14 mouse cellular contexts compared by ENCODE assay signal in genomic region chr4:10919097-10919496, GRCm38 (mm10). TPM values are rescaled to one million over a fixed set of nuclear protein-coding genes. Genes with fewer than 3 reads are reported as not detected.
DNase-seq lines count a peak whose midpoint lies in the region; ATAC-seq and TF ChIP-seq lines count a peak whose summit lies in the region.
"Had no signal": no experiment of that assay in that cellular context is flagged by ENCODE, and none has a peak within 500 bp of the region (broad histone marks: within the 10 kb centered on the region; RNA-seq: fewer than 3 reads in every experiment).

No protein-coding gene starts in this region.

- no peaks in the 10 kb centered on the region for H3K36me3 ChIP-seq in kidney, embryonic 14.5 days (ENCODE audit: control insufficient read depth, insufficient read depth, low read length)
- no peaks in the 10 kb centered on the region for H3K36me3 ChIP-seq in kidney, adult 2 months (ENCODE audit: control insufficient read depth, insufficient read depth, low read length)
- no peaks in the 10 kb centered on the region for H3K36me3 ChIP-seq in thymus, adult 2 months (ENCODE audit: control insufficient read depth, insufficient read depth, low read length)
- no peaks in the 10 kb centered on the region for H3K36me3 ChIP-seq in hindbrain, embryonic 11.5 days (ENCODE audit: control insufficient read depth, insufficient read depth, low read length)
- H3K36me3 ChIP-seq: embryonic facial prominence, embryonic 12.5 days; G1E; neural tube, embryonic 13.5 days had no signal

- no peak for DNase-seq in kidney, adult 2 months
- peak; percentile 38 for DNase-seq in liver
- DNase-seq in thymus, adult 2 months: peak; percentile 41
- DNase-seq in gastrocnemius, postnatal 36 days: no peak
- no peak for DNase-seq in hindbrain, embryonic 11.5 days (ENCODE audit: low spot score)
- no peak for DNase-seq in cerebellum, adult 8-10 months
- DNase-seq: gastrocnemius, postnatal 10 days; kidney, postnatal 4 days had no signal

- H3K9ac ChIP-seq in kidney, embryonic 14.5 days (ENCODE audit: low read depth, low read length): no peak overlapping the region
- no peak overlapping the region for H3K9ac ChIP-seq in hindbrain, embryonic 11.5 days (ENCODE audit: low read depth, low read length)
- H3K9ac ChIP-seq: embryonic facial prominence, embryonic 12.5 days; liver, embryonic 14.5 days; neural tube, embryonic 13.5 days had no signal

- intact Hi-C loops in gastrocnemius, postnatal 36 days (cut with DNase I): no loop called here

- no peak for TF ChIP-seq CTCF in kidney, adult 2 months (conservative IDR thresholded peaks at IDR 0.05; ENCODE audit: insufficient read depth, insufficient read length, low read depth, low read length)
- TF ChIP-seq CTCF in bone marrow, adult 2 months (IDR thresholded peaks at IDR 0.05; ENCODE audit: control insufficient read depth, insufficient read depth, low read length): no peak
- 0 out of 2 replicates have a peak, but pooled peaks have one; percentile 7 for TF ChIP-seq CTCF in thymus, adult 2 months (IDR thresholded peaks at IDR 0.05; ENCODE audit: borderline replicate concordance, control insufficient read depth, extremely low read depth, insufficient read depth, low read length, poor library complexity)

- no peak overlapping the region for H3K4me2 ChIP-seq in kidney, embryonic 14.5 days (replicated peaks; ENCODE audit: low read depth, low read length)
- no peak overlapping the region for H3K4me2 ChIP-seq in hindbrain, embryonic 11.5 days (replicated peaks; ENCODE audit: low read depth, low read length)
- H3K4me2 ChIP-seq: embryonic facial prominence, embryonic 12.5 days; neural tube, embryonic 13.5 days had no signal

- ATAC-seq in kidney, embryonic 14.5 days (ENCODE audit: low FRiP score, low TSS enrichment): 0 out of 2 replicates have a peak, but pooled peaks have one; percentile 6
- no peak for ATAC-seq in hindbrain, embryonic 11.5 days (ENCODE audit: low FRiP score)

- no peak overlapping the region for H3K4me3 ChIP-seq in kidney, embryonic 14.5 days (ENCODE audit: low read length)
- no peak overlapping the region for H3K4me3 ChIP-seq in kidney, adult 2 months (ENCODE audit: insufficient read depth, low read depth, low read length)
- no peak overlapping the region for H3K4me3 ChIP-seq in bone marrow, adult 2 months (replicated peaks; ENCODE audit: control insufficient read depth, low read depth, low read length)
- no peak overlapping the region for H3K4me3 ChIP-seq in thymus, adult 2 months (ENCODE audit: control insufficient read depth, insufficient read depth, low read length)
- no peak overlapping the region for H3K4me3 ChIP-seq in hindbrain, embryonic 11.5 days (ENCODE audit: low read depth, low read length)
- H3K4me3 ChIP-seq: embryonic facial prominence, embryonic 12.5 days; neural tube, embryonic 13.5 days had no signal

- H3K27me3 ChIP-seq in kidney, embryonic 14.5 days (ENCODE audit: control insufficient read depth, insufficient read depth, low read length): no peaks in the 10 kb centered on the region
- no peaks in the 10 kb centered on the region for H3K27me3 ChIP-seq in kidney, adult 2 months (replicated peaks; ENCODE audit: control insufficient read depth, insufficient read depth, low read length)
- H3K27me3 ChIP-seq in thymus, adult 2 months (ENCODE audit: control insufficient read depth, insufficient read depth, low read length): no peaks in the 10 kb centered on the region
- H3K27me3 ChIP-seq in hindbrain, embryonic 11.5 days (ENCODE audit: control insufficient read depth, insufficient read depth, low read length): no peaks in the 10 kb centered on the region
- H3K27me3 ChIP-seq: embryonic facial prominence, embryonic 12.5 days; neural tube, embryonic 13.5 days had no signal

- 54% methylated on average over 5 of the region's 5 CpGs for WGBS in kidney, embryonic 14.5 days
- WGBS in kidney, adult 2 months: 58% methylated on average over 5 of the region's 5 CpGs
- WGBS in bone marrow, adult 2 months: 8% methylated on average over 5 of the region's 5 CpGs
- 13% methylated on average over 5 of the region's 5 CpGs for whole genome bisulfite sequencing in thymus, adult 2 months
- 60% methylated on average over 5 of the region's 5 CpGs for WGBS in hindbrain, embryonic 11.5 days

- H3K9me3 ChIP-seq in kidney, embryonic 14.5 days (ENCODE audit: control insufficient read depth, low read length): no peaks in the 10 kb centered on the region
- no peaks in the 10 kb centered on the region for H3K9me3 ChIP-seq in hindbrain, embryonic 11.5 days (ENCODE audit: control insufficient read depth, low read length)
- H3K9me3 ChIP-seq: embryonic facial prominence, embryonic 12.5 days; neural tube, embryonic 13.5 days had no signal

- no peak for TF ChIP-seq POLR2A in kidney, adult 2 months (IDR thresholded peaks at IDR 0.05; ENCODE audit: low read depth, low read length)
- TF ChIP-seq POLR2A in bone marrow, adult 2 months (IDR thresholded peaks at IDR 0.05; ENCODE audit: borderline replicate concordance, control insufficient read depth, low read depth, low read length): no peak
- TF ChIP-seq POLR2A in thymus, adult 2 months (IDR thresholded peaks at IDR 0.05; ENCODE audit: control insufficient read depth, extremely low read depth, insufficient read depth, low read length, poor library complexity): no peak

- H3K4me1 ChIP-seq in kidney, embryonic 14.5 days (ENCODE audit: control insufficient read depth, insufficient read depth, low read length): no peaks in the 10 kb centered on the region
- peaks cover 14% of the 10 kb centered on the region for H3K4me1 ChIP-seq in kidney, adult 2 months (ENCODE audit: control insufficient read depth, insufficient read depth, low read length)
- peaks cover 11% of the 10 kb centered on the region for H3K4me1 ChIP-seq in bone marrow, adult 2 months (ENCODE audit: control insufficient read depth, insufficient read depth, low read length)
- H3K4me1 ChIP-seq in thymus, adult 2 months (replicated peaks; ENCODE audit: control insufficient read depth, insufficient read depth, low read length): peaks cover 25% of the 10 kb centered on the region
- H3K4me1 ChIP-seq in hindbrain, embryonic 11.5 days (replicated peaks; ENCODE audit: control insufficient read depth, insufficient read depth, low read length): no peaks in the 10 kb centered on the region
- H3K4me1 ChIP-seq: embryonic facial prominence, embryonic 12.5 days had no signal

- no peak overlapping the region for H3K27ac ChIP-seq in kidney, embryonic 14.5 days (ENCODE audit: low read depth, low read length)
- no peak overlapping the region for H3K27ac ChIP-seq in kidney, adult 2 months (ENCODE audit: insufficient read depth, low read depth, low read length)
- H3K27ac ChIP-seq in bone marrow, adult 2 months (ENCODE audit: control insufficient read depth, insufficient read depth, low read depth, low read length, poor library complexity): peak overlapping the region; percentile 71
- H3K27ac ChIP-seq in thymus, adult 2 months (ENCODE audit: control insufficient read depth, insufficient read depth, low read length): peak overlapping the region; percentile 54
- no peak overlapping the region for H3K27ac ChIP-seq in hindbrain, embryonic 11.5 days (ENCODE audit: low read depth, low read length)
- H3K27ac ChIP-seq: embryonic facial prominence, embryonic 12.5 days; liver, embryonic 14.5 days; neural tube, embryonic 13.5 days had no signal

RNA-seq across cellular contexts. Expression of gene 2610301B20Rik, which starts 44.8 kb away (rescaled TPM):
- 29.9 and 30.1 TPM in 2 replicates for polyA plus RNA-seq in kidney, embryonic 14.5 days (2014; fragmentation: Nextera tagmentation; extraction: Ambion mirVana)
- 5.3 and 7.0 TPM in 2 replicates for polyA plus RNA-seq in kidney, adult 2 months (2012; rRNA removed)
- 2.1 and 4.7 TPM in 2 replicates for polyA plus RNA-seq in bone marrow, adult 2 months (2011; ENCODE audit: insufficient read depth, insufficient read length, low replicate concordance, missing spikeins)
- polyA plus RNA-seq in thymus, adult 2 months (2012; rRNA removed): 4.2 and 5.9 TPM in 2 replicates
- 1 to 10 TPM; 2.9 to 4.3 TPM for total RNA-seq in gastrocnemius, postnatal 36 days (2021)
- polyA plus RNA-seq in hindbrain, embryonic 11.5 days (2014; fragmentation: Nextera tagmentation; extraction: Ambion mirVana): 55.1 and 56.2 TPM in 2 replicates

Comparison
In these comparisons a context has a peak if more than half of its experiments do, and no peak if none do; other contexts are left out.
1. H3K27ac ChIP-seq: peak in bone marrow, adult 2 months (single experiment) and thymus, adult 2 months (single experiment); none in kidney, embryonic 14.5 days (single experiment), kidney, adult 2 months (single experiment) and hindbrain, embryonic 11.5 days (single experiment).
2. DNase-seq: peak in liver (single experiment) and thymus, adult 2 months (single experiment); none in kidney, adult 2 months (single experiment), gastrocnemius, postnatal 36 days (0 of 2), hindbrain, embryonic 11.5 days (single experiment) and cerebellum, adult 8-10 months (single experiment).